Mouse (Mus musculus): ENCODE measurements at regions not wholly inside any gene's neighbourhood (a gene's known extent, or its start where the extent isn't known, plus 50 kb on each side); places are given as distances from the start of the nearest gene placed in this dataset.

DNA sequence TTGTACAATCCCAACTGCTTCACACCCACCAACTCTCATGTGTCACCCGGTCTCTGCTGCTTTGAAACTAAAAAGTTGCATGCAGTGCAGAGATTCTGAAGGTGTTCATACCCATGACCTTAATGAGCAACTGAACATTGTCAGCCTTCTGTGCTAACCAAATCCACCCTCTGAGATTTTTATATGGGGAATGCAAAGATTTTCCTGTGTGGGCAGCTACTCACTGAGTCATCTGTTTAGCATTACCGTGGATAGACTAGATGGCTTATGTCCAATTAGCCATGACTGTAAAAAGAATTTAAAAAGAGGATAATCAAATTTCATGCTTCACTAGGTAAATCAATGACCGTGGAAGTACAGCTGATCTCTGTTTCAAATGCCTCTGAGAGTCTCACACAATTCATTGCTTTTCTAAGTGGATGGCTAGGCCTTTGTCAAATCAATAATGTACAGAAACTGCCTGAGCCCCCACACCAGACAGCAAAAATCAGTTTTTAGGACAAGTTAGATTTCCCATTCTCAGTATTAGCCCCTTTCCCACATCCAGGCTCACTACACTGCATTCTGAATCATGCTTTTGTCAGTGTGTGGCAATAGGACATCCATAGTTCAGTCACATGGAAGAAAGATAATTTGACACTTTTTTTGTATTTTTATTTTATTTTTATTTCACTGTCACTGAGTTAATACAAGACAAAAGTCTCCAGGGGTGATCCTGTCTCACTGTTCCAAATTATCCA, 781.8 kb upstream of the Ins1 start:
- DNase-seq (ENCODE audit: low spot score) (peak; percentile 34), ATAC-seq (ENCODE audit: insufficient read depth, low FRiP score, low TSS enrichment) (peak; percentile 80)
- no peaks in the 10 kb centered on the region for H3K9me3 ChIP-seq (ENCODE audit: control insufficient read depth, low read length)
- H3K4me2 ChIP-seq (ENCODE audit: low read depth) = no peak overlapping the region
- WGBS = 28% methylated on average over 3 of the region's 3 CpGs
- H3K4me3 ChIP-seq (ENCODE audit: low read depth, low read length) = no peak overlapping the region
- H3K4me1 ChIP-seq (ENCODE audit: control insufficient read depth, insufficient read depth, low read length) = no peaks in the 10 kb centered on the region
- no peak overlapping the region for H3K9ac ChIP-seq (ENCODE audit: low read length)
- H3K36me3 ChIP-seq (ENCODE audit: control insufficient read depth, insufficient read depth, low read length) = no peaks in the 10 kb centered on the region
- no peaks in the 10 kb centered on the region for H3K27me3 ChIP-seq (ENCODE audit: control insufficient read depth, insufficient read depth, low read length)
- H3K27ac ChIP-seq (ENCODE audit: low read depth, low read length) = no peak overlapping the region

All from neural tube, embryonic 11.5 days (tissue).